Mouse (Mus musculus): ENCODE measurements at regions not wholly inside any gene's neighbourhood (a gene's known extent, or its start where the extent isn't known, plus 50 kb on each side); places are given as distances from the start of the nearest gene placed in this dataset.
"Not testable (repeated sequence)": the region's sequence is repeated elsewhere in the genome, so short reads cannot be mapped to it uniquely, and the experiment has no call there.

DNA sequence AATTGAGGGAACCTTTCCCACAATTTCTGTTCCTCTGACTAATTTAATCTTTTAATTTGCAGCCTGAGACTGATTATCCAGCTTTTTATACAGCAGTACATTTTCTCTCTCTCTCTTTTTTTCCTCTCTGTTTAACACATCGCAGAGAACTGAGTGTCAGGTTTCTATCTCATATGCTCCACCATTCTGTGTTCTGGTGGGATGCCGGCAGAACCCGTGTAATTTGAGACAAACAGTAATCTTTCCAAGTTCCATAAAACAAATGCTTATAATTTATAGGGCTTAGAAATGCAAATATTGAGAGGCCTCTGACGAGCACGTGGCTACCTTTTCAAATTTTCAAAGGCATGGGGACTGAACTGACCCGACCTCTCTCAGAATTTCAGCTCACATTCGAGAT, 59.1 kb downstream of the Zbtb18 start:
- H3K9me3 ChIP-seq (replicated peaks), result no peaks in the 10 kb centered on the region
- no peak overlapping the region for H3K9ac ChIP-seq
- no peak overlapping the region for H3K4me3 ChIP-seq (replicated peaks)
- no peak for ATAC-seq (ENCODE audit: insufficient read depth)
- 67% methylated on average over 7 of the region's 7 CpGs for WGBS (ENCODE audit: insufficient replicate concordance)
- no peaks in the 10 kb centered on the region for H3K27me3 ChIP-seq
- no peaks in the 10 kb centered on the region for H3K4me1 ChIP-seq (replicated peaks)
- H3K27ac ChIP-seq (replicated peaks), result no peak overlapping the region
- no peak overlapping the region for H3K4me2 ChIP-seq
- no peaks in the 10 kb centered on the region for H3K36me3 ChIP-seq (replicated peaks)

DNA sequence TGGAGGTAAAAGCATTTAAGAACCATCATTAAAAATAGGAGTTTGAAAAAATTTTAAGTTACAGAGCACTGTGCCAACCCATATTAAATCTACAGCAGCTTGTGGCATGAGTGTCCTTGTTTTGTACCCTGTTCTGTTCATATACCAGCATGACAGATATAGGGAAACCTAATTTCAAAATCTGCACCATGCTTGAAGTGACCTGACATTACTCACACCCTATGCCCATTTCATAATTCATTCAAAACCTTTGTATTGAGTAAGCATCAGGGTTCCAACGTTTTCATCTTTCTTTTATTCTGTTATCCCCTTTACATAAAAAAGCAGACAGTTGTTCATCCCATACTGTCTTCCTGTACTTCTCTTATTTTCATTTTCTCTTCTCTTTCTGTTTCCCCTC, 61.8 kb downstream of the Zbtb18 start:
- no peak for ATAC-seq (ENCODE audit: insufficient read depth)
- no peaks in the 10 kb centered on the region for H3K27me3 ChIP-seq
- H3K36me3 ChIP-seq (replicated peaks), result no peaks in the 10 kb centered on the region
- WGBS (ENCODE audit: insufficient replicate concordance), result 33% methylated on average over 1 of the region's 1 CpGs
- H3K4me3 ChIP-seq (replicated peaks), result no peak overlapping the region
- H3K4me1 ChIP-seq (replicated peaks), result no peaks in the 10 kb centered on the region
- H3K9me3 ChIP-seq (replicated peaks), result no peaks in the 10 kb centered on the region
- H3K4me2 ChIP-seq, result no peak overlapping the region
- no peak overlapping the region for H3K9ac ChIP-seq
- no peak overlapping the region for H3K27ac ChIP-seq (replicated peaks)

DNA sequence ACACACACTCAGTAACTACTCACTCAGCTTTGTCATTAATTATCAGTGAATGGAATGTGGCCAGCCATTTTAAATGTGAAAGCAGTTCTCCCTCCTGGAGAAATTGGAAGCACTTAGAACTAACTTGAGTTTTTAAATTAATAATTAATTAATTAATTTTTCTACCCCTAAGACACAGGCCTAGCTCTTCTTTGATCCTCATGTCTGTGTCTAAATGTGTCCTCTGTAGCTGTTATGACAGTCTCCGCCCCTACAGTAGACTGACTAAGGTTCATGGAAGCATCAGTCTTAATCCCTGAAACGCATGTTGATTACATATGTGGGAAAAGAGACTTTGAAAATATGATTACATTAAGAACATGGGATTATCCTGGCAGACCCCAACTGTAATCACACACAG, 62.6 kb downstream of the Zbtb18 start:
- Histone ChIP-seq H3K27me3 (no peaks in the 10 kb centered on the region), H3K4me3 (replicated peaks) (no peak overlapping the region), H3K9ac (no peak overlapping the region), H3K36me3 (replicated peaks) (no peaks in the 10 kb centered on the region), H3K27ac (replicated peaks) (no peak overlapping the region), H3K4me1 (replicated peaks) (no peaks in the 10 kb centered on the region), H3K9me3 (replicated peaks) (no peaks in the 10 kb centered on the region), H3K4me2 (no peak overlapping the region)
- 69% methylated on average over 2 of the region's 2 CpGs for WGBS (ENCODE audit: insufficient replicate concordance)
- no peak for ATAC-seq (ENCODE audit: insufficient read depth)

DNA sequence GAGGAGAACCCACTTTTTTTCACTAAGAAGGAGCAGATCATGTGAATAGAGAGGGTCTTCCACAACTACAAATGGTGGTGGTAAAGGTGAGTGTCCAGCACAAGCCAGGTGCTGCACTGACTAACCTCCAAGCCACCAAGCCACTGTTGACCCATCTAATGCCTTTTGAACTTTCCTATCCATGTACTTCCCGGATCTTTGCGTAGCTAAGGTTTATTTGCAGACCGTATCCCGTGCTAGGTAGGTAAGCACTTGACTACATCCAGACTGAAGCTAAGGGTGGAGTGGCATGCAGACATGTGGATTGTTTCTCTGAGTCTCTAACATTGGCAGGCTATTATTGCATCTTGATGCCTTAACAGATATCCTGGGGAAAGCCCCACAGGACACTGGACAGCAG, 65.2 kb downstream of the Zbtb18 start:
- not testable (repeated sequence) for H3K9ac ChIP-seq; H3K4me3 ChIP-seq (replicated peaks); H3K36me3 ChIP-seq (replicated peaks); H3K9me3 ChIP-seq (replicated peaks); ATAC-seq (ENCODE audit: insufficient read depth); H3K27me3 ChIP-seq; H3K27ac ChIP-seq (replicated peaks); H3K4me2 ChIP-seq; H3K4me1 ChIP-seq (replicated peaks)
- WGBS (ENCODE audit: insufficient replicate concordance), result 74% methylated on average over 4 of the region's 4 CpGs

DNA sequence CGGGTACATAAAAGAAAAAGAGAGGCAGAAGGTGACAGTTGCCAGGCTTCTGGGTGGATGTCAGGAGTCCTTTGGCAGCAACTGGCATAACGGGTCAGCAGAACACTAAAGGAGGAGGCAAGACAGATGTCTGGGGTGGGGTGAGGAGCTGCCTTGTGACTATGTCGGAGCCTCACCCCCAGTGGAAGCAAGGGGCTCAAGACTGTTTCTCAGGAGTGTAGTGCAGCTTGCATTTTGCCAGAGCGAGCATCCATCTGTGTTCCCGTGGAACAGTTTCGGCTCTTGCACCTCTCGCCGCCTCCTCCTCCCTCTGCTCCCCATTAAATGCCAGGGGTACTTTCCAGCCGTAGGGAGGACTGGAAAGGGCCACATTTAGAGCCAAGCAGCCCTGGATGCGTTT, 67.6 kb downstream of the Zbtb18 start:
- Histone ChIP-seq H3K4me2 (no peak overlapping the region), H3K4me3 (replicated peaks) (no peak overlapping the region), H3K9me3 (replicated peaks) (no peaks in the 10 kb centered on the region), H3K9ac (no peak overlapping the region), H3K27ac (replicated peaks) (no peak overlapping the region), H3K36me3 (replicated peaks) (no peaks in the 10 kb centered on the region), H3K27me3 (no peaks in the 10 kb centered on the region), H3K4me1 (replicated peaks) (no peaks in the 10 kb centered on the region)
- ATAC-seq (ENCODE audit: insufficient read depth), result no peak
- WGBS (ENCODE audit: insufficient replicate concordance), result 66% methylated on average over 10 of the region's 10 CpGs

DNA sequence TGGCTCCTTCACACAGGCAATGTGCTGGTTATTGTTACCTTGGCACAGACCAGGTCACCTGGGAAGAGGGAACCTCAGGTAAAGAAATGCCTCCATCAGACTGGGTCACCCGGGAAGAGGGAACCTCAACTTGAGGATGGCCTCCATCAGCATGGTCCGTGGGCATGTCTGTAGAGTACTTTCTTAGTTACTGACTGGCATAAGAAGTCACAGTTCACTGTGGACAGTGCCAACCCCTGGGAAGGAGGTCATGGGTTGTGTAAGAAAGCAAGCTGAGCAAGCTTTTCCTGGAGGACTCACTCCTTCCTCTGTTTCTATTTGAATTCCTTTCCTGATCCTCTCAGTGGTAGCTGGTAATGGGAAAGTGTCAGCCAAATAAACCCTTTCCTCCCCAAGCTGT, 70.0 kb downstream of the Zbtb18 start:
- no peak overlapping the region for H3K4me2 ChIP-seq
- no peaks in the 10 kb centered on the region for H3K4me1 ChIP-seq (replicated peaks)
- no peak overlapping the region for H3K4me3 ChIP-seq (replicated peaks)
- WGBS (ENCODE audit: insufficient replicate concordance), result 60% methylated on average over 2 of the region's 2 CpGs
- no peaks in the 10 kb centered on the region for H3K36me3 ChIP-seq (replicated peaks)
- no peaks in the 10 kb centered on the region for H3K9me3 ChIP-seq (replicated peaks)
- H3K27me3 ChIP-seq, result no peaks in the 10 kb centered on the region
- ATAC-seq (ENCODE audit: insufficient read depth), result no peak
- H3K9ac ChIP-seq, result no peak overlapping the region
- no peak overlapping the region for H3K27ac ChIP-seq (replicated peaks)

DNA sequence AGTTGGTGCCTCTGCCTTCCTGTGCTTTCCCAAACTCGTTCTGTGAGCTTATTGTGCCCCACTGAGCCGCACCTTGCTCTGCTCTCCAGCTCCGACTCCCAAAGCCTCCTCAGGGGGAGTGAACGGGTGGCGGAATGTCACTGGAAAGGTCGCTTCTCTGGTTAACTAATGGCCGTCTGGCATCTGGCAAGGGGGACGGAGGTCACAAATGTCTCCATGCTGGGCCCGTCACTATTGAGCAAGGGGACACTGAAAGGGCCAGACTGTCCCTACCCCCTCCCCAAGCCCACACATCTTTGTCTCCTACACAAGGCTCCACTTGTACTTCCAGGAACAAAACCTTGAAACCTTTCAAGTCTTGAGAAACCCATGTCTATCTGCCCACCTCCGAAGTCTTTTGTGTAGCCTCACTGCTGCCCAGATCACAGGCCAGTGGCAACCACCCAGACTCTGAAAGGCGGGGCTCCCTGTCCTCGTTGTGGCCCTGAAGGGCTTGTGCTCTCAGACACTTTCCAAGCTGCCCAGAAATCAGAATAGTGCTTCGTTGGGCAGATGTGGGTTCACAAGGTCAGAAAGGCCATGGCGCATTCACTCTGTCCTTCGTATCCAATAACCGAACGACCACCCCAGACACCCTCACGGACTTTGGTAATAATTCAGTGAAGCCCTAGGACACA, 75.9 kb downstream of the Zbtb18 start:
- no peak overlapping the region for H3K4me2 ChIP-seq

DNA sequence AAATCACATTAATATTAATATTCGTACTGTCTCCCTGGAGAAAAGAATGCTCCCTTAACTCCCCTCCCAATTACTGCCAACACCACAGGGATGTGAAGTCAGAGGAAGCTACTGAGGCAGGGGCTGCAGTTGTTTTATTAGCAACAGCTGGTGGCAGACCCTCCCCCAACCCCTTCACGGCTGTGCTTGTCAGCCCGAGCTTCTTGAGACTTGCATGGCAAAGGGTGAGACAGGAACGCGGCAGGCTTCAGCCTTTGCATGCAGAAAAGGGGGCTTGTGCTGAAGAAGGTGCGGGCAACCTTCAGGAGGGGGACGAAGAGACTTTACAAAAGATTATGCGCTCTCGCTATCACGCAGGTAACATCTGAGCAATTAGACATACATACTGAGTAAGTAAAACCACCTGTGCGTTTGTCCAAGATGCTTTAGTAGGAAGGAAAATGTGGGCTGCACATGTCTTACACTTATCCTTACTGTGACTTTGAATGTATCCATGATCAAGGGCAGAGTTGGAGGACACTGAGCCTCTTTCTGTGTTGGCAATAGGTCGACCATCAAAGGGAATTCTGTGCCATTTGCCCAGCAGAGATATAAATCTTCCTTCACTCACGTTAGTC, 76.9 kb downstream of the Zbtb18 start:
- H3K4me2 ChIP-seq, result no peak overlapping the region
- 47% methylated on average over 13 of the region's 13 CpGs for WGBS (ENCODE audit: insufficient replicate concordance)
- no peaks in the 10 kb centered on the region for H3K27me3 ChIP-seq
- H3K4me1 ChIP-seq (replicated peaks), result no peaks in the 10 kb centered on the region
- H3K27ac ChIP-seq (replicated peaks), result no peak overlapping the region
- H3K4me3 ChIP-seq (replicated peaks), result no peak overlapping the region
- H3K36me3 ChIP-seq (replicated peaks), result no peaks in the 10 kb centered on the region
- H3K9me3 ChIP-seq (replicated peaks), result no peaks in the 10 kb centered on the region
- no peak for ATAC-seq (ENCODE audit: insufficient read depth)
- H3K9ac ChIP-seq, result no peak overlapping the region

More for the DNA sequence above, 75.9 kb downstream of the Zbtb18 start:
- Histone ChIP-seq H3K27ac (replicated peaks) (no peak overlapping the region), H3K27me3 (no peaks in the 10 kb centered on the region), H3K4me3 (replicated peaks) (no peak overlapping the region), H3K9ac (no peak overlapping the region), H3K9me3 (replicated peaks) (no peaks in the 10 kb centered on the region), H3K4me1 (replicated peaks) (no peaks in the 10 kb centered on the region), H3K36me3 (replicated peaks) (no peaks in the 10 kb centered on the region)
- ATAC-seq (ENCODE audit: insufficient read depth), result no peak
- WGBS (ENCODE audit: insufficient replicate concordance), result 64% methylated on average over 18 of the region's 18 CpGs

DNA sequence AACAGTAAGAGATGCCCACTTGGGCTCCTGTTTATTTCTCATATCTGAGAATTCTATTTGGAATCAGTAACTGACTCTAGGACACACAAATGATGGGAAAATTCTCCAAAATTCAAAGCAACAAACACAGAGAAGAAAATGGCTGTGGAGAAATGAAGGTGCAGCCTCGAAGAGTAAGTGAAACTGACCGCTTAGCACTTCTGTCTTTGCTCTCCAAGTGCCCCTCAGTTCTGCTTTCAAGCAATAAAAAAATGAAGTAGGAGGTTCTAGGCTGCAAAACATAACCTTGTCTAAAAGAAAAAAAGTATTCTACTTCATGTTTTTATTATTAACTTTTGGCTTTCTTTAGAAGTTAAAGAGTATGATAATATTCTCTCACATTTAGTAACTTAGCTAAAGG, 79.0 kb downstream of the Zbtb18 start:
- H3K9me3 ChIP-seq (replicated peaks), result no peaks in the 10 kb centered on the region
- H3K9ac ChIP-seq, result no peak overlapping the region
- H3K4me3 ChIP-seq (replicated peaks), result no peak overlapping the region
- H3K36me3 ChIP-seq (replicated peaks), result no peaks in the 10 kb centered on the region
- 44% methylated on average over 2 of the region's 2 CpGs for WGBS (ENCODE audit: insufficient replicate concordance)
- no peak overlapping the region for H3K4me2 ChIP-seq
- H3K27me3 ChIP-seq, result no peaks in the 10 kb centered on the region
- H3K4me1 ChIP-seq (replicated peaks), result no peaks in the 10 kb centered on the region
- no peak for ATAC-seq (ENCODE audit: insufficient read depth)
- no peak overlapping the region for H3K27ac ChIP-seq (replicated peaks)

DNA sequence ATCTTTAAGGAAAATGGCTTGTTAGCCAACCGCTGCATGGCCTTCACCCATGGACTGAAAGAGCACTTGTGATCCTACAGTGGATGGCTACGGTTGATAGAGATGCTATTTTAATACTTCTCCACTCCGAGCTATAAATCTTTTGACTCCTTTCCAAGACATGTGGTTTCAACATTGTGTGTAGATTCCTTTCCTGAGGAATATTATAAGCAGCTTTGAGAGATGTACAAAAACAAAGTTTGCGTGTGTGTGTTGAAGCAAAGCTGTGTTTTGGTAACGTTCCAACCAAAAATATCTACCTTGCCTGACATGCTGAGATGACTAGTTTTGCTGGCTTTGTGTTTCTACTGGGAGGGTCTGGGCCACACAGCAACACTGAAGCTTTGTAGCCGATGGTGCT, 83.0 kb downstream of the Zbtb18 start:
- Histone ChIP-seq H3K4me1 (replicated peaks) (no peaks in the 10 kb centered on the region), H3K27me3 (no peaks in the 10 kb centered on the region), H3K36me3 (replicated peaks) (no peaks in the 10 kb centered on the region), H3K4me3 (replicated peaks) (no peak overlapping the region), H3K27ac (replicated peaks) (no peak overlapping the region), H3K4me2 (no peak overlapping the region), H3K9ac (no peak overlapping the region), H3K9me3 (replicated peaks) (no peaks in the 10 kb centered on the region)
- WGBS (ENCODE audit: insufficient replicate concordance), result 68% methylated on average over 6 of the region's 6 CpGs
- no peak for ATAC-seq (ENCODE audit: insufficient read depth)

DNA sequence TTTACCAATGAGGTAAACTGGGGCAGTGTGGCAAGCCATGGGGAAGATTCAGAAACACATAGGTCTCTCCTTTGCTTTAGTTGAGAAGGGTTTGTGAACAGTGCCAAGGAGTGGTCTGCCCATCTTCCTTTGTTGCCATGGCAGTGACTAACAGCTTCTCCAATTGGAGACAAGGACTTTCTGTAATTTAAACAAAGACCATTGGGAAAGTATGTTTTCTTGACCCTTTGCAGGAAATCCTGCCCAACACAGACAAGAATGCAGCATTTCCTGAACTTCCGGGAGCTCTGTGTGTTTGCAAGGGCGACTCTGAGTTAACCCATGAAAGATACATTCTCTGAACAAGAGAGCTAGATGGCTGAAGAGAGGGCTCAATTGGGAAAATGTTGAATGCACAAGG, 89.6 kb downstream of the Zbtb18 start:
- Histone ChIP-seq H3K27me3 (no peaks in the 10 kb centered on the region), H3K4me2 (no peak overlapping the region), H3K27ac (replicated peaks) (no peak overlapping the region), H3K9ac (no peak overlapping the region), H3K9me3 (replicated peaks) (no peaks in the 10 kb centered on the region), H3K4me3 (replicated peaks) (no peak overlapping the region), H3K36me3 (replicated peaks) (no peaks in the 10 kb centered on the region), H3K4me1 (replicated peaks) (no peaks in the 10 kb centered on the region)
- WGBS (ENCODE audit: insufficient replicate concordance), result 24% methylated on average over 2 of the region's 2 CpGs
- ATAC-seq (ENCODE audit: insufficient read depth), result no peak

DNA sequence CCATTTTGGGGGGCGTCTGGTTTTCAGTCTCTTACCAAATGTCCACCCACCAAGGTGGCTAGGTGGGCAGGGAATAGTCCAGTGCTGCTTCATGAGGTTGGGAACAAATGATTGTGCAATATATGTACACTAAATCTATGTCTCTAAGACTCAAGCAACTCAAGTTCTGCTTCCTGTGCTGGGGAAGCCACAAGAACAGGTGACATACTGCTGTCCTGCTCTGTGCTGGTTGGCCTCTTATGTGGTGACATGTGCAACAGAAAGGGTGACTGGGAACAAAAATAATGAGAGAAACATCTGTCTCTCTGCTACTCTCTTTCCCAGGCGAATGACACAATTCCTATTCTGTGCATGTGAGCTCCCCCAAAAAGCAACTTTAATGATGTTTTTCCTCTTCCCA, 90.5 kb downstream of the Zbtb18 start:
- Histone ChIP-seq H3K27me3 (no peaks in the 10 kb centered on the region), H3K4me2 (no peak overlapping the region), H3K9ac (no peak overlapping the region), H3K9me3 (replicated peaks) (no peaks in the 10 kb centered on the region), H3K27ac (replicated peaks) (no peak overlapping the region), H3K4me3 (replicated peaks) (no peak overlapping the region), H3K36me3 (replicated peaks) (no peaks in the 10 kb centered on the region), H3K4me1 (replicated peaks) (no peaks in the 10 kb centered on the region)
- WGBS (ENCODE audit: insufficient replicate concordance), result 42% methylated on average over 2 of the region's 2 CpGs
- no peak for ATAC-seq (ENCODE audit: insufficient read depth)

All from liver, embryonic 15.5 days (tissue).